Mouse (Mus musculus) cerebellum, postnatal 10 days (tissue): ENCODE measurements around the gene Osbpl3.

ENCODE experiments used
- DNase-seq, 2 experiments: peaks; one replicate each; pipeline ENCODE4 v3.0.0; 2021; ENCODE audit warnings: mixed read lengths in 2 of 2

Osbpl3 gene

GRCm38 (mm10) chr6:50263670-50264069, 192.3 kb downstream of the Osbpl3 start, which contains the start of gene Gsdme:
Gsdme (minus strand) TSS chr6:50263862.
- no peak for DNase-seq

GRCm38 (mm10) chr6:50262310-50262709, 193.7 kb downstream of the Osbpl3 start:
- DNase-seq: peak; percentile 13 to 20

GRCm38 (mm10) chr6:50261922-50262261, 194.1 kb downstream of the Osbpl3 start:
- DNase-seq: no peak

GRCm38 (mm10) chr6:50261201-50261921, 194.6 kb downstream of the Osbpl3 start:
- DNase-seq: peak; percentile 94 to 95

- DNase-seq: peak; percentile 24 to 25
Observed at GRCm38 (mm10) chr6:50255356-50255755, 200.6 kb downstream of the Osbpl3 start.

- peak; percentile 28 to 45 for DNase-seq
Observed at GRCm38 (mm10) chr6:50254723-50255184, 201.2 kb downstream of the Osbpl3 start.

- no peak for DNase-seq
Observed at GRCm38 (mm10) chr6:50252690-50253089, 203.3 kb downstream of the Osbpl3 start.

- DNase-seq: no peak
Observed at GRCm38 (mm10) chr6:50247791-50248190, 208.2 kb downstream of the Osbpl3 start.

GRCm38 (mm10) chr6:50247356-50247755, 208.6 kb downstream of the Osbpl3 start:
- DNase-seq: no peak

- DNase-seq: no peak
Observed at GRCm38 (mm10) chr6:50244967-50245366, 211.0 kb downstream of the Osbpl3 start.

- no peak for DNase-seq
Observed at GRCm38 (mm10) chr6:50244126-50244525, 211.9 kb downstream of the Osbpl3 start.
